Mouse (Mus musculus): ENCODE data around the gene Glce. TPM values are rescaled to one million over a fixed set of nuclear protein-coding genes. Genes with fewer than 3 reads are reported as not detected.
A peak's percentile ranks its signal among the peaks of the same experiment; 100 is the strongest.

Gene Glce
- 10.8 and 11.2 TPM in 2 replicates for polyA plus RNA-seq (2015; fragmentation: Nextera tagmentation; extraction: Ambion mirVana)

GRCm38 (mm10) chr9:62122508-62123215, at the start of gene Glce:
Glce (minus strand) TSS chr9:62122655.
- WGBS, result under 1% methylated on average over 50 of the region's 51 CpGs
- Histone ChIP-seq H3K4me2 (replicated peaks; ENCODE audit: low read depth) (peak within 1 kb of the TSS; percentile 96), H3K9me3 (ENCODE audit: control insufficient read depth, low read length) (no peaks in the 10 kb centered on the region), H3K27me3 (ENCODE audit: control insufficient read depth, insufficient read depth, low read length) (no peaks in the 10 kb centered on the region), H3K4me3 (ENCODE audit: low read depth, low read length) (peak within 1 kb of the TSS; percentile 68), H3K36me3 (ENCODE audit: control insufficient read depth, insufficient read depth, low read length) (no peaks in the 10 kb centered on the region), H3K9ac (ENCODE audit: low read length) (peak within 1 kb of the TSS; percentile 79), H3K4me1 (replicated peaks; ENCODE audit: control insufficient read depth, insufficient read depth) (no peaks in the 10 kb centered on the region), H3K27ac (replicated peaks) (peak within 1 kb of the TSS; percentile 86)
- ATAC-seq (ENCODE audit: low FRiP score, low TSS enrichment), result peak; percentile 100
- peak; percentile 92 for TF ChIP-seq EP300 (optimal IDR thresholded peaks at IDR 0.05)
- TF ChIP-seq CTCF (IDR thresholded peaks at IDR 0.05; ENCODE audit: low read depth), result 0 out of 2 replicates have a peak, but pooled peaks have one; percentile 16
- DNase-seq (ENCODE audit: low spot score), result peak; percentile 97

GRCm38 (mm10) chr9:62172239-62172638, 49.8 kb upstream of the Glce start:
- 54% methylated on average over 3 of the region's 3 CpGs for WGBS
- DNase-seq (ENCODE audit: low spot score), result peak; percentile 33

GRCm38 (mm10) chr9:62170921-62171320, 48.5 kb upstream of the Glce start:
- Histone ChIP-seq H3K27ac (replicated peaks) (no peak overlapping the region), H3K9ac (ENCODE audit: low read length) (no peak overlapping the region), H3K4me3 (ENCODE audit: low read depth, low read length) (no peak overlapping the region), H3K27me3 (ENCODE audit: control insufficient read depth, insufficient read depth, low read length) (no peaks in the 10 kb centered on the region), H3K9me3 (ENCODE audit: control insufficient read depth, low read length) (no peaks in the 10 kb centered on the region), H3K4me2 (replicated peaks; ENCODE audit: low read depth) (no peak overlapping the region), H3K36me3 (ENCODE audit: control insufficient read depth, insufficient read depth, low read length) (no peaks in the 10 kb centered on the region), H3K4me1 (replicated peaks; ENCODE audit: control insufficient read depth, insufficient read depth) (no peaks in the 10 kb centered on the region)
- TF ChIP-seq EP300 (optimal IDR thresholded peaks at IDR 0.05) (no peak), CTCF (IDR thresholded peaks at IDR 0.05; ENCODE audit: low read depth) (no peak)
- WGBS, result 94% methylated on average over 2 of the region's 2 CpGs
- DNase-seq (ENCODE audit: low spot score), result no peak
- ATAC-seq (ENCODE audit: low FRiP score, low TSS enrichment), result peak; percentile 73; the same call in 1 of the 2 replicates

More at GRCm38 (mm10) chr9:62172239-62172638, 49.8 kb upstream of the Glce start:
- Histone ChIP-seq H3K4me2 (replicated peaks; ENCODE audit: low read depth) (no peak overlapping the region), H3K4me1 (replicated peaks; ENCODE audit: control insufficient read depth, insufficient read depth) (no peaks in the 10 kb centered on the region), H3K27ac (replicated peaks) (no peak overlapping the region), H3K9ac (ENCODE audit: low read length) (no peak overlapping the region), H3K4me3 (ENCODE audit: low read depth, low read length) (no peak overlapping the region), H3K27me3 (ENCODE audit: control insufficient read depth, insufficient read depth, low read length) (no peaks in the 10 kb centered on the region), H3K9me3 (ENCODE audit: control insufficient read depth, low read length) (no peaks in the 10 kb centered on the region), H3K36me3 (ENCODE audit: control insufficient read depth, insufficient read depth, low read length) (no peaks in the 10 kb centered on the region)
- no peak for TF ChIP-seq CTCF (IDR thresholded peaks at IDR 0.05; ENCODE audit: low read depth)
- no peak for TF ChIP-seq EP300 (optimal IDR thresholded peaks at IDR 0.05)
- ATAC-seq (ENCODE audit: low FRiP score, low TSS enrichment), result peak; percentile 83

- H3K9ac ChIP-seq (ENCODE audit: low read length), result no peak overlapping the region
- H3K9me3 ChIP-seq (ENCODE audit: control insufficient read depth, low read length), result no peaks in the 10 kb centered on the region
- no peak for ATAC-seq (ENCODE audit: low FRiP score, low TSS enrichment)
- no peak overlapping the region for H3K4me3 ChIP-seq (ENCODE audit: low read depth, low read length)
- H3K27ac ChIP-seq (replicated peaks), result no peak overlapping the region
- no peaks in the 10 kb centered on the region for H3K36me3 ChIP-seq (ENCODE audit: control insufficient read depth, insufficient read depth, low read length)
- no peak for TF ChIP-seq EP300 (optimal IDR thresholded peaks at IDR 0.05)
- TF ChIP-seq CTCF (IDR thresholded peaks at IDR 0.05; ENCODE audit: low read depth), result no peak
- no peaks in the 10 kb centered on the region for H3K4me1 ChIP-seq (replicated peaks; ENCODE audit: control insufficient read depth, insufficient read depth)
- 56% methylated on average over 5 of the region's 5 CpGs for WGBS
- H3K27me3 ChIP-seq (ENCODE audit: control insufficient read depth, insufficient read depth, low read length), result no peaks in the 10 kb centered on the region
- no peak overlapping the region for H3K4me2 ChIP-seq (replicated peaks; ENCODE audit: low read depth)
- no peak for DNase-seq (ENCODE audit: low spot score)
Observed at GRCm38 (mm10) chr9:62166621-62167020, 44.2 kb upstream of the Glce start.

GRCm38 (mm10) chr9:62166186-62166585, 43.7 kb upstream of the Glce start:
- DNase-seq (ENCODE audit: low spot score), result no peak
- H3K9ac ChIP-seq (ENCODE audit: low read length), result no peak overlapping the region
- WGBS, result 49% methylated on average over 4 of the region's 4 CpGs

GRCm38 (mm10) chr9:62162889-62163291, 40.4 kb upstream of the Glce start:
- Histone ChIP-seq H3K36me3 (ENCODE audit: control insufficient read depth, insufficient read depth, low read length) (no peaks in the 10 kb centered on the region), H3K9ac (ENCODE audit: low read length) (no peak overlapping the region), H3K9me3 (ENCODE audit: control insufficient read depth, low read length) (no peaks in the 10 kb centered on the region), H3K27me3 (ENCODE audit: control insufficient read depth, insufficient read depth, low read length) (no peaks in the 10 kb centered on the region), H3K4me1 (replicated peaks; ENCODE audit: control insufficient read depth, insufficient read depth) (no peaks in the 10 kb centered on the region), H3K4me2 (replicated peaks; ENCODE audit: low read depth) (no peak overlapping the region), H3K27ac (replicated peaks) (no peak overlapping the region), H3K4me3 (ENCODE audit: low read depth, low read length) (no peak overlapping the region)
- ATAC-seq (ENCODE audit: low FRiP score, low TSS enrichment) (no peak), DNase-seq (ENCODE audit: low spot score) (no peak)
- WGBS, result 70% methylated on average over 4 of the region's 4 CpGs
- TF ChIP-seq EP300 (optimal IDR thresholded peaks at IDR 0.05) (no peak), CTCF (IDR thresholded peaks at IDR 0.05; ENCODE audit: low read depth) (no peak)

More at GRCm38 (mm10) chr9:62166186-62166585, 43.7 kb upstream of the Glce start:
- no peak overlapping the region for H3K27ac ChIP-seq (replicated peaks)
- no peak overlapping the region for H3K4me3 ChIP-seq (ENCODE audit: low read depth, low read length)
- no peaks in the 10 kb centered on the region for H3K36me3 ChIP-seq (ENCODE audit: control insufficient read depth, insufficient read depth, low read length)
- no peaks in the 10 kb centered on the region for H3K4me1 ChIP-seq (replicated peaks; ENCODE audit: control insufficient read depth, insufficient read depth)
- no peaks in the 10 kb centered on the region for H3K27me3 ChIP-seq (ENCODE audit: control insufficient read depth, insufficient read depth, low read length)
- H3K9me3 ChIP-seq (ENCODE audit: control insufficient read depth, low read length), result no peaks in the 10 kb centered on the region
- no peak overlapping the region for H3K4me2 ChIP-seq (replicated peaks; ENCODE audit: low read depth)
- ATAC-seq (ENCODE audit: low FRiP score, low TSS enrichment), result no peak
- TF ChIP-seq CTCF (IDR thresholded peaks at IDR 0.05; ENCODE audit: low read depth), result no peak

Measured in stomach, postnatal 0 days (tissue).